Mouse (Mus musculus): ENCODE data around the gene Jazf1. TPM values are rescaled to one million over a fixed set of nuclear protein-coding genes. Genes with fewer than 3 reads are reported as not detected.

Jazf1 gene
- polyA plus RNA-seq, 1 experiment from 2014 or later, result 15.6 TPM

- 56% methylated on average over 3 of the region's 3 CpGs for WGBS
- no peak for ATAC-seq (ENCODE audit: insufficient number of reproducible peaks, insufficient read depth, low FRiP score, low read depth)
- H3K27ac ChIP-seq (replicated peaks in 1 of 2; ENCODE audit: control insufficient read depth in 1 of 2, insufficient read depth in 1 of 2, low read depth in 2 of 2, low read length in 2 of 2), result no peak overlapping the region
- H3K9me3 ChIP-seq (ENCODE audit: control insufficient read depth, low read length), result no peaks in the 10 kb centered on the region
- no peaks in the 10 kb centered on the region for H3K27me3 ChIP-seq (ENCODE audit: control insufficient read depth, insufficient read depth, low read length)
- no peak overlapping the region for H3K4me3 ChIP-seq (ENCODE audit: control insufficient read depth in 1 of 2, insufficient read depth in 1 of 2, low read depth in 1 of 2, low read length in 2 of 2)
- no peaks in the 10 kb centered on the region for H3K36me3 ChIP-seq (ENCODE audit: control insufficient read depth, insufficient read depth, low read length)
- no peak overlapping the region for H3K9ac ChIP-seq (ENCODE audit: low read length)
- H3K4me2 ChIP-seq (ENCODE audit: low read length), result no peak overlapping the region
- peaks cover 4 to 10% of the 10 kb centered on the region in 2 experiments; a peak in 3 of 4 replicates for H3K4me1 ChIP-seq (ENCODE audit: control insufficient read depth in 2 of 2, insufficient read depth in 2 of 2, low read length in 2 of 2)
These were observed 62.4 kb downstream of the Jazf1 start for GRCm38 (mm10) chr6:53006032-53006431.

GRCm38 (mm10) chr6:53005544-53005943 is 62.9 kb downstream of the Jazf1 start:
- no peaks in the 10 kb centered on the region for H3K27me3 ChIP-seq (ENCODE audit: control insufficient read depth, insufficient read depth, low read length)
- H3K27ac ChIP-seq (replicated peaks in 1 of 2; ENCODE audit: control insufficient read depth in 1 of 2, insufficient read depth in 1 of 2, low read depth in 2 of 2, low read length in 2 of 2), result no peak overlapping the region
- 42% methylated on average over 2 of the region's 2 CpGs for WGBS
- no peak overlapping the region for H3K9ac ChIP-seq (ENCODE audit: low read length)
- H3K9me3 ChIP-seq (ENCODE audit: control insufficient read depth, low read length), result no peaks in the 10 kb centered on the region
- no peak overlapping the region for H3K4me2 ChIP-seq (ENCODE audit: low read length)
- H3K4me1 ChIP-seq (ENCODE audit: control insufficient read depth in 2 of 2, insufficient read depth in 2 of 2, low read length in 2 of 2), result peaks cover 4 to 10% of the 10 kb centered on the region in 2 experiments; a peak in 3 of 4 replicates
- H3K4me3 ChIP-seq (ENCODE audit: control insufficient read depth in 1 of 2, insufficient read depth in 1 of 2, low read depth in 1 of 2, low read length in 2 of 2), result no peak overlapping the region
- H3K36me3 ChIP-seq (ENCODE audit: control insufficient read depth, insufficient read depth, low read length), result no peaks in the 10 kb centered on the region
- no peak for ATAC-seq (ENCODE audit: insufficient number of reproducible peaks, insufficient read depth, low FRiP score, low read depth)

- H3K9ac ChIP-seq (ENCODE audit: low read length), result no peak overlapping the region
- no peaks in the 10 kb centered on the region for H3K36me3 ChIP-seq (ENCODE audit: control insufficient read depth, insufficient read depth, low read length)
- no peak overlapping the region for H3K27ac ChIP-seq (replicated peaks in 1 of 2; ENCODE audit: control insufficient read depth in 1 of 2, insufficient read depth in 1 of 2, low read depth in 2 of 2, low read length in 2 of 2)
- no peak overlapping the region for H3K4me2 ChIP-seq (ENCODE audit: low read length)
- 63% methylated on average over 8 of the region's 8 CpGs for WGBS
- no peak overlapping the region for H3K4me3 ChIP-seq (ENCODE audit: control insufficient read depth in 1 of 2, insufficient read depth in 1 of 2, low read depth in 1 of 2, low read length in 2 of 2)
- H3K4me1 ChIP-seq (ENCODE audit: control insufficient read depth in 2 of 2, insufficient read depth in 2 of 2, low read length in 2 of 2), result no peaks in the 10 kb centered on the region; a peak in 1 of 4 replicates
- no peak for ATAC-seq (ENCODE audit: insufficient number of reproducible peaks, insufficient read depth, low FRiP score, low read depth)
- no peaks in the 10 kb centered on the region for H3K9me3 ChIP-seq (ENCODE audit: control insufficient read depth, low read length)
- H3K27me3 ChIP-seq (ENCODE audit: control insufficient read depth, insufficient read depth, low read length), result no peaks in the 10 kb centered on the region
These were observed 77.6 kb downstream of the Jazf1 start for GRCm38 (mm10) chr6:52990816-52991215.

GRCm38 (mm10) chr6:52987905-52988640 is 80.4 kb downstream of the Jazf1 start:
- Histone ChIP-seq H3K27me3 (ENCODE audit: control insufficient read depth, insufficient read depth, low read length) (no peaks in the 10 kb centered on the region), H3K9ac (ENCODE audit: low read length) (no peak overlapping the region), H3K4me1 (ENCODE audit: control insufficient read depth in 2 of 2, insufficient read depth in 2 of 2, low read length in 2 of 2) (no peaks in the 10 kb centered on the region; a peak in 1 of 4 replicates), H3K4me2 (ENCODE audit: low read length) (no peak overlapping the region), H3K9me3 (ENCODE audit: control insufficient read depth, low read length) (no peaks in the 10 kb centered on the region), H3K27ac (replicated peaks in 1 of 2; ENCODE audit: control insufficient read depth in 1 of 2, insufficient read depth in 1 of 2, low read depth in 2 of 2, low read length in 2 of 2) (no peak overlapping the region), H3K4me3 (ENCODE audit: control insufficient read depth in 1 of 2, insufficient read depth in 1 of 2, low read depth in 1 of 2, low read length in 2 of 2) (no peak overlapping the region), H3K36me3 (ENCODE audit: control insufficient read depth, insufficient read depth, low read length) (no peaks in the 10 kb centered on the region)
- no peak for ATAC-seq (ENCODE audit: insufficient number of reproducible peaks, insufficient read depth, low FRiP score, low read depth)
- 84% methylated on average over 6 of the region's 6 CpGs for WGBS

- Histone ChIP-seq H3K27ac (replicated peaks in 1 of 2; ENCODE audit: control insufficient read depth in 1 of 2, insufficient read depth in 1 of 2, low read depth in 2 of 2, low read length in 2 of 2) (no peak overlapping the region), H3K36me3 (ENCODE audit: control insufficient read depth, insufficient read depth, low read length) (no peaks in the 10 kb centered on the region), H3K27me3 (ENCODE audit: control insufficient read depth, insufficient read depth, low read length) (no peaks in the 10 kb centered on the region), H3K9me3 (ENCODE audit: control insufficient read depth, low read length) (no peaks in the 10 kb centered on the region), H3K4me1 (ENCODE audit: control insufficient read depth in 2 of 2, insufficient read depth in 2 of 2, low read length in 2 of 2) (no peaks in the 10 kb centered on the region; a peak in 1 of 4 replicates), H3K4me3 (ENCODE audit: control insufficient read depth in 1 of 2, insufficient read depth in 1 of 2, low read depth in 1 of 2, low read length in 2 of 2) (no peak overlapping the region), H3K4me2 (ENCODE audit: low read length) (no peak overlapping the region), H3K9ac (ENCODE audit: low read length) (no peak overlapping the region)
- 58% methylated on average over 4 of the region's 4 CpGs for WGBS
- no peak for ATAC-seq (ENCODE audit: insufficient number of reproducible peaks, insufficient read depth, low FRiP score, low read depth)
These were observed 81.0 kb downstream of the Jazf1 start for GRCm38 (mm10) chr6:52987391-52987790.

GRCm38 (mm10) chr6:52982175-52982574 is 86.3 kb downstream of the Jazf1 start:
- Histone ChIP-seq H3K4me2 (ENCODE audit: low read length) (no peak overlapping the region), H3K27me3 (ENCODE audit: control insufficient read depth, insufficient read depth, low read length) (no peaks in the 10 kb centered on the region), H3K27ac (replicated peaks in 1 of 2; ENCODE audit: control insufficient read depth in 1 of 2, insufficient read depth in 1 of 2, low read depth in 2 of 2, low read length in 2 of 2) (no peak overlapping the region), H3K9ac (ENCODE audit: low read length) (no peak overlapping the region), H3K9me3 (ENCODE audit: control insufficient read depth, low read length) (no peaks in the 10 kb centered on the region), H3K36me3 (ENCODE audit: control insufficient read depth, insufficient read depth, low read length) (no peaks in the 10 kb centered on the region), H3K4me3 (ENCODE audit: control insufficient read depth in 1 of 2, insufficient read depth in 1 of 2, low read depth in 1 of 2, low read length in 2 of 2) (no peak overlapping the region), H3K4me1 (ENCODE audit: control insufficient read depth in 2 of 2, insufficient read depth in 2 of 2, low read length in 2 of 2) (no peaks in the 10 kb centered on the region)
- ATAC-seq (ENCODE audit: insufficient number of reproducible peaks, insufficient read depth, low FRiP score, low read depth), result no peak
- WGBS, result 88% methylated on average over 6 of the region's 6 CpGs

GRCm38 (mm10) chr6:52979503-52979902 is 88.9 kb downstream of the Jazf1 start:
- Histone ChIP-seq H3K27ac (replicated peaks in 1 of 2; ENCODE audit: control insufficient read depth in 1 of 2, insufficient read depth in 1 of 2, low read depth in 2 of 2, low read length in 2 of 2) (no peak overlapping the region), H3K4me1 (ENCODE audit: control insufficient read depth in 2 of 2, insufficient read depth in 2 of 2, low read length in 2 of 2) (no peaks in the 10 kb centered on the region), H3K4me3 (ENCODE audit: control insufficient read depth in 1 of 2, insufficient read depth in 1 of 2, low read depth in 1 of 2, low read length in 2 of 2) (no peak overlapping the region), H3K9ac (ENCODE audit: low read length) (no peak overlapping the region), H3K36me3 (ENCODE audit: control insufficient read depth, insufficient read depth, low read length) (no peaks in the 10 kb centered on the region), H3K27me3 (ENCODE audit: control insufficient read depth, insufficient read depth, low read length) (no peaks in the 10 kb centered on the region), H3K4me2 (ENCODE audit: low read length) (no peak overlapping the region), H3K9me3 (ENCODE audit: control insufficient read depth, low read length) (no peaks in the 10 kb centered on the region)
- WGBS, result 89% methylated on average over 6 of the region's 6 CpGs
- ATAC-seq (ENCODE audit: insufficient number of reproducible peaks, insufficient read depth, low FRiP score, low read depth), result no peak

GRCm38 (mm10) chr6:52973351-52973750 is 95.1 kb downstream of the Jazf1 start:
- Histone ChIP-seq H3K9ac (ENCODE audit: low read length) (no peak overlapping the region), H3K36me3 (ENCODE audit: control insufficient read depth, insufficient read depth, low read length) (no peaks in the 10 kb centered on the region), H3K9me3 (ENCODE audit: control insufficient read depth, low read length) (no peaks in the 10 kb centered on the region), H3K4me3 (ENCODE audit: control insufficient read depth in 1 of 2, insufficient read depth in 1 of 2, low read depth in 1 of 2, low read length in 2 of 2) (no peak overlapping the region), H3K27ac (replicated peaks in 1 of 2; ENCODE audit: control insufficient read depth in 1 of 2, insufficient read depth in 1 of 2, low read depth in 2 of 2, low read length in 2 of 2) (no peak overlapping the region), H3K4me1 (ENCODE audit: control insufficient read depth in 2 of 2, insufficient read depth in 2 of 2, low read length in 2 of 2) (peaks cover under 1 to 7% of the 10 kb centered on the region in 2 experiments; a peak in 3 of 4 replicates), H3K27me3 (ENCODE audit: control insufficient read depth, insufficient read depth, low read length) (no peaks in the 10 kb centered on the region), H3K4me2 (ENCODE audit: low read length) (no peak overlapping the region)
- WGBS, result 83% methylated on average over 5 of the region's 5 CpGs
- no peak for ATAC-seq (ENCODE audit: insufficient number of reproducible peaks, insufficient read depth, low FRiP score, low read depth)
